Mouse (Mus musculus) right cerebral cortex, adult 2 months (tissue): ENCODE results near the gene P2rx7.
A peak's percentile ranks its signal among the peaks of the same experiment; 100 is the strongest.
"Not testable (repeated sequence)": the region's sequence is repeated elsewhere in the genome, so short reads cannot be mapped to it uniquely, and the experiment has no call there.

Experiments used
- DNase-seq, 2 experiments: peaks; one replicate each; pipeline ENCODE4 v3.0.0; 2021 to 2022; ENCODE audit warnings: low spot score in 2 of 2

Gene P2rx7

DNA sequence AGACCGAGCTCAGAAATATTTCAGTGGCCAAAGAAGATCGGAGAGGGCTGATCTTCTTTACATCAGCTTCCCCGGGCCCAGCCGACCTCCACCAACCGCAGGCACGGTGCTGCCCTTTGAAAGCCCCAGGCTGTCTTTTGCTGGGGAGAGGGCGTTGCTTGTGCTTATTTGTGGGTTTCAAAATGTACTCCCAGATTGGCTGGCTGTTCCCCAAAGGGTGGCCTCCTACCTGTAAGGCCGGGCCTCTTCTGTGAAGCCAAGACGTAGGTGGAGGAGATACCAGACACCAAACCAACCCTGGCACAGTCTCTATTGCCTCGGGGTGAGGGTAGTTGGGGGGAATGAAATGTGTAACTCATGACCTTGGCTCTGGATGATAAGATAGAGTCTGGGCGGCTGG is 2.3 kb downstream of the P2rx7 start:
- no peak for DNase-seq

- DNase-seq, result no peak
Observed at GRCm38 (mm10) chr5:122647256-122647924, 3.7 kb downstream of the P2rx7 start.

DNA sequence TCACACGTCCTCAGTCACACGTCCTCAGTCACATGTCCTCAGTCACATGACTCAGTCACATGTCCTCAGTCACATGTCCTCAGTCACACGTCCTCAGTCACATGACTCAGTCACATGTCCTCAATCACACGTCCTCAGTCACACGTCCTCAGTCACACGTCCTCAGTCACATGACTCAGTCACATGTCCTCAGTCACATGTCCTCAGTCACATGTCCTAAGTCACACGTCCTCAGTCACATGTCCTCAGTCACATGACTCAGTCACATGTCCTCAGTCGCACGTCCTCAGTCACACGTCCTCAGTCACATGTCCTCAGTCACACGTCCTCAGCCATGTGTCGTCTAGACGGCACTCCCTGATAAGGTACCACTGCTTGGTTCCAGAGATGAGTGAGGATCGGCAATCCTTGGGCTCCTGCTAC is 4.3 kb downstream of the P2rx7 start:
- DNase-seq, result not testable (repeated sequence)

GRCm38 (mm10) chr5:122649264-122649663 is 5.6 kb downstream of the P2rx7 start:
- DNase-seq, result peak; percentile 68 to 69

GRCm38 (mm10) chr5:122650100-122650499 is 6.4 kb downstream of the P2rx7 start:
- no peak for DNase-seq

DNA sequence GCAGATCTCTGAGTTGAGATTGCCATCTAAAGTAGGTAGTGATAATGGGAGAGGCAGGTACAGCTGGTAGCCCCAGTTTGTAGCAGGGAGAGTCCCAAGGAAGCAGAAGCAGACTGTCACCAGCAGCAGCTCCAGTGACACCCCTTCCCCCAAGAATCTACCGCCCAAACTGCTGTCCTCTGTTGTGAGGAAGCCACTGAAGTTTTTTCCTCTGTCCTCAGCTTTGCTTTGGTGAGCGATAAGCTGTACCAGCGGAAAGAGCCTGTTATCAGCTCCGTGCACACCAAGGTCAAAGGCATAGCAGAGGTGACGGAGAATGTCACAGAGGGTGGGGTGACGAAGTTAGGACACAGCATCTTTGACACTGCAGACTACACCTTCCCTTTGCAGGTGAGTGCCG is 8.8 kb downstream of the P2rx7 start:
- DNase-seq, result no peak

GRCm38 (mm10) chr5:122653112-122653445 is 9.4 kb downstream of the P2rx7 start:
- peak; percentile 47 to 59 for DNase-seq

GRCm38 (mm10) chr5:122653446-122654267 is 9.9 kb downstream of the P2rx7 start:
- peak; percentile 63 to 71 for DNase-seq

DNA sequence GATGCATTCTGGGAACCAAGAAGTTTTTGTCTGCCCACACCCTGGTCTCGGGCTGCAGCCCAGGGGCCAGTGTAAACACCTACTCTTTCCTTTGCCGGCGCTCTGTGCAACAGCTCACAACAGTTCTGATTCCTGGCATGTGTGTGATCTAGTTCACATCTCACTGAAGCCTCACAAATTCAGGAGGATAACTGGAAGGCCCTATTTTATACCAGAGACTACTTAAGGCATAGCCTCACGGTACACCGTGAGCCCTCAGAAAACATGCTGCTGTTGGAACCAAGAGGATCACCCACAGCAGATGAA is 10.5 kb downstream of the P2rx7 start:
- peak in 1 of 2 experiments; percentile 27 for DNase-seq

GRCm38 (mm10) chr5:122656808-122657207 is 13.1 kb downstream of the P2rx7 start:
- DNase-seq, result no peak

- no peak for DNase-seq
Observed at GRCm38 (mm10) chr5:122662501-122662900, 18.8 kb downstream of the P2rx7 start.

- DNase-seq, result no peak
Observed at GRCm38 (mm10) chr5:122665036-122665435, 21.3 kb downstream of the P2rx7 start.

DNA sequence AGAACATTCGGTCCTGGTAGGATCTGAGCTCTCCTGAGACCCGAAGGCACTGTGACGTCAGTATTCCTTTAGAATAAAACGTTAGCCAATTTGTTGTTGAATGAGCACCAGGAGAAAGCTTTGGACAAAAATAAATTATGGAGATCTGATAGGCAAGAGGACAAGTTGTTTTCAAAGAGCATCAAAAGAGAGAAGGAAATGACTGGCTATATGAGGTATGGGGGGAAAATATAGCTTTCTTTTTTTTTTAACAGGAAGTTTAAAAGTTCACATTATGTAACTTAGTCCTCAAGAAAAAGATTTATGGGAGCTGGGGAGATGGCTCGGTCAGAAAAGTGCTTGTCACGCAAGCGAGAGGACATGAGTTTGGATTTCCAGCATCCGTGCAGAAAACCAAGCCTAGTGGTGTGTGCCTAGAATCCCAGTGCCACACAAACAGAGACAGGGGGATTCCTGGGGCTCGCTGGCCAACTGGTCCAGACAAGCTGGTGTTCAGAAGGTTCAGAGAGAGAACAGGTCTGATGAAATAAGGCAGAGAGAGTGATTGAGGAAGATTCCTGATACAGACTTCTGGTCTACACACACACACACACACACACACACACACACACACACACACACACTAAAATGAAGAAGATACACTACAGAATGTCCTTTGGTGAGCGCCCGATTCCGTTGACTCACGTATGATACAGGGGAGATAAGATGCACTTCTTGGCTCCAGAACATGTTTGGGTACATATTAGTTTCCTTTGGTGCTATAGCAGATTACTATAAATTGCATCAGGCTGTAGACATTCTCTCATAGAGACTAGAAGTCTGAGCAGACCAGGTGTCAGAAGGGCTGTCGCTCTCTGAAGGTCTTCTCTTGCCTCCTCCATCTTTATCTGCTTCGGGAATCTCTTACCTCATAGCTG is 25.5 kb downstream of the P2rx7 start:
- DNase-seq, result no peak

DNA sequence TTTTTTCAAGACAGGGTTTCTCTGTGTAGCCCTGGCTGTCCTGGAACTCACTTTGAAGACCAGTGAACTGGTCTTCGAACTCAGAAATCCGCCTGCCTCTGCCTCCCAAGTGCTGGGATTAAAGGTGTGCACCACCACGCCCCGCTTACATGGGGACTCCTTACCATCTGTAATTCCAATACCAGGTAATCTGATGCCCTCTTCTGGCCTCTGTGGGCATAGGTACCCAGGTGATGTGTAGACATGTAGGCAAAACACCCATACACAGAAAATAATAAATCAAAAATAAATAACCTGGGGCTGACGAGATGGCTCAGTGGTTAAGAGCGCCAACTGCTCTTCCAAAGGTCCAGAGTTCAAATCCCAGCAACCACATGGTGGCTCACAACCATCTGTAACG is 27.9 kb downstream of the P2rx7 start:
- not testable (repeated sequence) for DNase-seq

DNA sequence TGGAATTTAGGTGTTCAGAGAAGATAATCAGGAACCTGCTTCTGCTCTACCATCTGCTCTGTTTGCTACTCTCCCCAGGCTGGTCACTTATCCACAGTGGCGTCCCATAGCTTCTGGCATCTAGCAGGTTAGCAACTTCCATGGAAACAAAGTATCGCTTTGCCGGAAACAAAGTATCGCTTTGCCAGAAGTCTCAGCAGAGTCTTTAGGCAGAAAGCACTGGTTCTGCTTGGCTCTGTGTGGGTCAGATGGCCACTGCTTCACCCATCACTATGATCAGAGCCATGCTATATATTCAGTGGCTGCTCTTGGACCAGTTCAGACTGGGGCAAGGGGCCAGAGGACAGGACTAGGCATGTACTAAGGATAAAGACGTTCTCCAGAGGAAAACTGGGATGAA is 28.6 kb downstream of the P2rx7 start:
- DNase-seq, result no peak

DNA sequence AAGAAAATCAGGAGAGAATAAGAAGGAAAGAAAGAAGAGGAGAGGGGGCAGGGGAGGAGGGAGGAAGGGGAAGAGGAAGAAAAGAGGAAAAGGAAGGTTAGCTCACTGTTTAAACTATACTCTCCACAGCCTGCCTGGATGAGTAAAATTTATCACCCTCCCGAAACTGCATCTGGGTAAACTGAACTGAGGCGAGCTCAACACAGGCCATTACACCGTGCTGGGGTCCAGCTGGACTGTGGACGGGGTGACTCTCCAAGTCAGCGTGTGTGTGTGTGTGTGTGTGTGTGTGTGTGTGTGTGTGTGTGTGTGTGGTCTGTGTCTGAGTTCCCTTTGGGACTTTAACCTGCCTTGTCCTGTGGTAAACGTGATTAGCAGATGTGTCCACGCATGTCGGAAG is 32.3 kb downstream of the P2rx7 start:
- no peak for DNase-seq

DNA sequence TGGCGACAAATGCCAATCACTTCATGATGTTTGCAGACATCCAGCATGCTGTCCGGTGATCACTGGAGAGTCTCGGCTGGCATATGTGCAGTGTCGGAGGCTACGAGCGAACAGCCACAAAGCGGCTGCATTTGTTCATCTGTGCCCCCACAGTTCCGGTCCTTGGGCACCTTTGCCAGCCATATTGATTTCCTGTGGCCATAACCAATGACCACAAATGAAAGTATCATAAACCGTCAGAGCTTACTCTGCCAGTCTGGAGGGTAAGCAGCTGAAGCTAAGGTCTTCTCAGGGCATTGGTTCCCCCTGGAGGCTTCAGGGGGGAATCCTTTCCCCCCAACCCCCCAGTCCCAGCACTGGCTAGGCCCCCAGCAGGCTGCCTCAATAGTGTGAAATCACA is 34.3 kb downstream of the P2rx7 start:
- DNase-seq, result no peak

GRCm38 (mm10) chr5:122679881-122680280 is 36.2 kb downstream of the P2rx7 start:
- DNase-seq, result no peak

GRCm38 (mm10) chr5:122681276-122681675 is 37.6 kb downstream of the P2rx7 start:
- no peak for DNase-seq

- no peak for DNase-seq
Observed at GRCm38 (mm10) chr5:122683926-122684325, 40.2 kb downstream of the P2rx7 start.

GRCm38 (mm10) chr5:122687391-122687790 is 43.7 kb downstream of the P2rx7 start:
- DNase-seq, result no peak

GRCm38 (mm10) chr5:122689153-122689552 is 45.4 kb downstream of the P2rx7 start:
- DNase-seq, result no peak
